Mouse (Mus musculus) kidney, adult 2 months (tissue): ENCODE data around the gene Prkg2.

Experiments
- CTCF ChIP-seq: fragments of 200-500 bp; conservative IDR thresholded peaks from 2 replicates; pipeline ENCODE4 v1.5.1; 2011; ENCODE audit warnings: low read depth, mild to moderate bottlenecking, control low read depth, low read length, moderate library complexity, mixed read lengths; ENCODE audit not compliant: insufficient read depth, insufficient read length
- POLR2A ChIP-seq: fragments of 200-500 bp; IDR thresholded peaks from one replicate; pipeline ENCODE4 v1.6.1; 2011; ENCODE audit warnings: low read depth, low read length, control low read depth

- TF ChIP-seq CTCF: no peak
- no peak for TF ChIP-seq POLR2A
Measured at GRCm38 (mm10) chr5:98918716-98919115, 118.4 kb downstream of the Prkg2 start.
